Mouse (Mus musculus): ENCODE data around the gene Fbxl8. TPM values are rescaled to one million over a fixed set of nuclear protein-coding genes. Genes with fewer than 3 reads are reported as not detected.
A peak's percentile ranks its signal among the peaks of the same experiment; 100 is the strongest.
"Not testable (repeated sequence)": the region's sequence is repeated elsewhere in the genome, so short reads cannot be mapped to it uniquely, and the experiment has no call there.

Gene Fbxl8
- polyA plus RNA-seq, 1 experiment: 10.5 TPM

DNA sequence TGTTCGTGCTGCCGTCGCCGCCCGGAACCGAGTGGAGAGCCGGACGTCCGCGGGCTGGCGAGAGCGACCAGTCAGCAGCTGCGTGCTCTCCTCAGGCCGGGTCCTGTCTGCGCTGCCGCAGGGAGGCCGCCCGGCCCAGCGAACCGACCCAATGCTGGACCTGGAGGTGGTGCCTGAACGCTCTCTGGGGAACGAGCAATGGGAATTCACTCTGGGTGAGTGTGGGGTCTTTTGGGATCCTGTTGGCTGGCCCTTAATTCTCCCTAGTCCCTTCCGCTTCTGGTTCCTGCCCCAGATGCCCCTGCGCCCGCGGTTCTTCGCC, 39.2 kb upstream of the Fbxl8 start:
- Histone ChIP-seq H3K4me3 (peak overlapping the region; percentile 62), H3K27me3 (ENCODE audit: control insufficient read depth, insufficient read depth, insufficient read length) (no peaks in the 10 kb centered on the region), H3K4me2 (ENCODE audit: low read depth) (peak overlapping the region; percentile 83), H3ac (ENCODE audit: control insufficient read depth, insufficient read length) (peak overlapping the region; percentile 50), H3K36me3 (ENCODE audit: control insufficient read depth, insufficient read depth) (no peaks in the 10 kb centered on the region), H3K79me2 (ENCODE audit: control insufficient read depth, insufficient read depth) (peaks cover 49% of the 10 kb centered on the region)
- TF ChIP-seq E2F4 (IDR thresholded peaks at IDR 0.05; ENCODE audit: insufficient read depth) (no peak), POLR2A (IDR thresholded peaks at IDR 0.05; ENCODE audit: insufficient read length, low read depth) (no peak), MAX (IDR thresholded peaks at IDR 0.05; ENCODE audit: low read depth) (no peak), CEBPB (IDR thresholded peaks at IDR 0.05; ENCODE audit: insufficient read depth, poor library complexity, severe bottlenecking) (no peak), TCF3 (IDR thresholded peaks at IDR 0.05; ENCODE audit: insufficient read length, low read depth) (no peak), SRF (IDR thresholded peaks at IDR 0.05; ENCODE audit: control insufficient read depth, insufficient read length, low read depth) (no peak), REST (IDR thresholded peaks at IDR 0.05; ENCODE audit: insufficient read depth, insufficient read length) (no peak), USF1 (IDR thresholded peaks at IDR 0.05; ENCODE audit: low read depth) (no peak), TCF12 (IDR thresholded peaks at IDR 0.05; ENCODE audit: insufficient read depth, poor library complexity, severe bottlenecking) (no peak), MYOG (IDR thresholded peaks at IDR 0.05; ENCODE audit: control insufficient read depth in 1 of 3, insufficient read depth in 1 of 3, insufficient read length in 2 of 3, low read depth in 2 of 3) (no peak), POLR2AphosphoS2 (IDR thresholded peaks at IDR 0.05; ENCODE audit: insufficient read length, low read depth) (no peak), MYOD1 (IDR thresholded peaks at IDR 0.05; ENCODE audit: control insufficient read depth in 1 of 3, insufficient read length in 2 of 3, low read depth in 2 of 3) (no peak)

DNA sequence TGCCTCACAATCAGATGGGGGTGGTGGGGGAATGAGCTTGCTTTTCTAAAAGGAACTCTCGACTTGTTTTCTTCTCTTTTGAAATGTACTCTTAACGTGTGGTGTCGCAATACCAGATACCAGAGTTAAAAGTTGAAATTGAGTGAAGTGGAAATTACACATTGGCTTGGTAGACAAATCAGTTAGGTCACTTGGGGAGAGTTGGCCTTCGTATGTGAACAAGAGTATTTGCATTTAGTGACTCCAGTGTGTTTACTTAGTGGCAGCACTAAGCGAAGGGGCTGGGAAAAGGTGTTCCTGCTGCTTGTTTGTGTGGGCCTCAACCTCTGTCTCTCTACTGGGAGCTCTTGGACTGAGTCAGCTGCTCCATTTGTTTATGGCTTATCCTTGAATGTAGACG, 38.5 kb upstream of the Fbxl8 start:
- no peaks in the 10 kb centered on the region for H3K27me3 ChIP-seq (ENCODE audit: control insufficient read depth, insufficient read depth, insufficient read length)

DNA sequence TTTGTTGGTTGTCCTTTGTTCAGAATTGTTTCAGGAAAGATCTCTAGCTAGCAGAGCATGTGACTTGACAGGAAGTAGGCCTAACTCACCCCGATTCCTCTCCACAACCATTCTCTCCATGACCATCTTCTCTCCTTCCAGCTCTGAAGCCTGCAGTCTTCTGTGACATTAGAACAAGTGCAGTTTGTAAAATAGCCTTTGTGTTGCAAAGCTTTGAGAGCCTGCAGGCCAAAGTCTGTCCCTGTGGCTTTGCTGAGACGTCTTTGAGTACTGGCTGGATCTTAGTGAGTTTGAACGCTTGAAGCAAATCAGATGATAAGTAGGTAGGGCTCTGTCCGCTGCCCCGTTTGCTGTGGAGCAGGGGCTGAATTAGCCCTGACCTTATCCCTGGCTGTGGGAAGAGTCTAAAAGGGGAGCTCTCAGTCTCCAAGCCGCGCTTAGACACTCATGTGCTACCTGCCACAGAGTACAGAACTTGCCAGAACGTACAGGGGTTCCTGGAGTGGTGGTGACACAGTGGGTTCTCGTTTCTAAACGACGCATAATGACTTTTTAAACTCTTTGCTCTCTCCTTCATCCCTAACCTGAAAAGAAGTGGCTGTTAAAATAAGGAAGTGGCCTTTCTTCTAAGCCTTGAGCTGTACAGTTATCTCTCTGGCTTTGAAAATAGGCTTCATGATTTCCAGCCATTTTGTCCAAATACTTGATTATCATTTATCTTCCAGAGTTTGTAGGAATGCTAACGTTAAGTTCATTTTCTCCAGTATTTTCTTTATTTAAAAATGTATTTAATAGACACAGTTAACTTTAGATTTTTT, 32.7 kb upstream of the Fbxl8 start:
- H3K4me2 ChIP-seq (ENCODE audit: low read depth): no peak overlapping the region
- TF ChIP-seq SRF (IDR thresholded peaks at IDR 0.05; ENCODE audit: control insufficient read depth, insufficient read length, low read depth): no peak

More for the DNA sequence above, 38.5 kb upstream of the Fbxl8 start:
- H3K4me3 ChIP-seq: peak overlapping the region; percentile 62
- peak overlapping the region; percentile 83 for H3K4me2 ChIP-seq (ENCODE audit: low read depth)
- peak overlapping the region; percentile 50 for H3ac ChIP-seq (ENCODE audit: control insufficient read depth, insufficient read length)
- TF ChIP-seq CEBPB (IDR thresholded peaks at IDR 0.05; ENCODE audit: insufficient read depth, poor library complexity, severe bottlenecking) (peak; percentile 25; the same call in 1 of the 2 replicates), MAX (IDR thresholded peaks at IDR 0.05; ENCODE audit: low read depth) (no peak)
- H3K36me3 ChIP-seq (ENCODE audit: control insufficient read depth, insufficient read depth): no peaks in the 10 kb centered on the region
- peaks cover 49% of the 10 kb centered on the region for H3K79me2 ChIP-seq (ENCODE audit: control insufficient read depth, insufficient read depth)

DNA sequence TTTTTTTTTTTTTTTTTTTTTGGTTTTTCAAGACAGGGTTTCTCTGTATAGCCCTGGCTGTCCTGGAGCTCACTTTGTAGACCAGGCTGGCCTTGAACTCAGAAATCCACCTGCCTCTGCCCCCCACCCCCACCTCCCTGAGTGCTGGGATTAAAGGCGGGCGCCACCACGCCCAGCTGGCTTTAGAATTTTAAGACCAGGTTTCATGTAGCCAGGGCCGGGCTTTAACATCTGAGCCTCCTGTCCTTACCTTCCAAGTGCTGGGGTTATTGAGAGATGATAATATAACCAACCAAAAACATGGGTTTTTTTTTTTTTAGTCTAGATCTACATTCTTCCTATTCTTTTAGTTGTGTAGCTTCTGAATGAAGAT, 32.1 kb upstream of the Fbxl8 start:
- not testable (repeated sequence) for H3ac ChIP-seq (ENCODE audit: control insufficient read depth, insufficient read length); H3K4me3 ChIP-seq; H3K36me3 ChIP-seq (ENCODE audit: control insufficient read depth, insufficient read depth); H3K4me2 ChIP-seq (ENCODE audit: low read depth); H3K27me3 ChIP-seq (ENCODE audit: control insufficient read depth, insufficient read depth, insufficient read length)
- peaks cover 28% of the 10 kb centered on the region for H3K79me2 ChIP-seq (ENCODE audit: control insufficient read depth, insufficient read depth)

More for the DNA sequence above, 32.7 kb upstream of the Fbxl8 start:
- Histone ChIP-seq H3K4me3 (no peak overlapping the region), H3K27me3 (ENCODE audit: control insufficient read depth, insufficient read depth, insufficient read length) (no peaks in the 10 kb centered on the region), H3K36me3 (ENCODE audit: control insufficient read depth, insufficient read depth) (peaks cover 3% of the 10 kb centered on the region), H3K79me2 (ENCODE audit: control insufficient read depth, insufficient read depth) (peaks cover 34% of the 10 kb centered on the region), H3ac (ENCODE audit: control insufficient read depth, insufficient read length) (no peak overlapping the region)

DNA sequence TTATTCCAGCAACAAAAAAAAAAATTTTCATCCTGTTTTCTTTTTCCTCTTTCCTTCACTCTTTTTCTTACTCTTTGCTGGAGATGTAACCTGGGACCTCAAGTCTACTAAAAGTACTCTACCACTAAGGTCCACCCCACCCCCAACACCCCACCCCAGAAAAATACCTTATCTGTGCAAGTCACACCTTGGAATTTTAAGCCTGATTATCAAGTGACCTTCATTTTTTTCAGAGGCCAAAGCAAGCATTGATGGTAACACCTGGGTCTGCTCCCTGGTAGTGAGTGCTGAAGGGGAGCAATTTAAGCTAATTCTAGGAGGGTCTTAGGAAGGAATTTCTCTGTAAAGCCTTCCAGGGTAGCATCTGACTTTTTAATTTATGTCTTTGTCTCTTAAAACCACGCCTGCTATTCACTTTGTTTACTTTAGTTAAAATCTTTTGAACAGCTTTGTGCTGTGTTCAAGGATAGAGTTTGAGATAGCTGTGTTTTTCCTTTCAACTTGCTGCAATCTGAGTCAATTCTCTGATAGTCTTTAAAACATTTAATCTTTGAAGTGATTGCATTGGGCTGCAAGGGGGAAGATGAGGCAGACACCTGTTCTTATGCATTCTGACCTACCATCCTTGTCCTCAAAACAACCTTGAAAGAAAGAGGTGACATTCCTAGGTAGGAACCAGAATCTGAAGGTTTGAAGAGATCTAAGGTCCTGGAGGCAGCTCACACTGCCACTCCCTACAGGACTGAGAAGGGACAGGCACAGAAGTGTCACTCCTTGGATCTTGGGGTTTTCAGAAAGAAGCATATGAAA, 31.1 kb upstream of the Fbxl8 start:
- Histone ChIP-seq H3K27me3 (ENCODE audit: control insufficient read depth, insufficient read depth, insufficient read length) (no peaks in the 10 kb centered on the region), H3K4me2 (ENCODE audit: low read depth) (no peak overlapping the region), H3K4me3 (no peak overlapping the region), H3K36me3 (ENCODE audit: control insufficient read depth, insufficient read depth) (peaks cover 3% of the 10 kb centered on the region), H3K79me2 (ENCODE audit: control insufficient read depth, insufficient read depth) (peaks cover 18% of the 10 kb centered on the region), H3ac (ENCODE audit: control insufficient read depth, insufficient read length) (no peak overlapping the region)
- TF ChIP-seq MAX (IDR thresholded peaks at IDR 0.05; ENCODE audit: low read depth) (no peak), POLR2AphosphoS2 (IDR thresholded peaks at IDR 0.05; ENCODE audit: insufficient read length, low read depth) (no peak), E2F4 (IDR thresholded peaks at IDR 0.05; ENCODE audit: insufficient read depth) (no peak), POLR2A (IDR thresholded peaks at IDR 0.05; ENCODE audit: insufficient read length, low read depth) (no peak), REST (IDR thresholded peaks at IDR 0.05; ENCODE audit: insufficient read depth, insufficient read length) (no peak), SRF (IDR thresholded peaks at IDR 0.05; ENCODE audit: control insufficient read depth, insufficient read length, low read depth) (no peak), TCF3 (IDR thresholded peaks at IDR 0.05; ENCODE audit: insufficient read length, low read depth) (no peak), TCF12 (IDR thresholded peaks at IDR 0.05; ENCODE audit: insufficient read depth, poor library complexity, severe bottlenecking) (no peak), MYOD1 (IDR thresholded peaks at IDR 0.05; ENCODE audit: control insufficient read depth in 1 of 3, insufficient read length in 2 of 3, low read depth in 2 of 3) (no peak), MYOG (IDR thresholded peaks at IDR 0.05; ENCODE audit: control insufficient read depth in 1 of 3, insufficient read depth in 1 of 3, insufficient read length in 2 of 3, low read depth in 2 of 3) (no peak), USF1 (IDR thresholded peaks at IDR 0.05; ENCODE audit: low read depth) (no peak), CEBPB (IDR thresholded peaks at IDR 0.05; ENCODE audit: insufficient read depth, poor library complexity, severe bottlenecking) (no peak)

Data from myocyte (in vitro differentiated cells).